Mouse (Mus musculus): ENCODE results near the gene Itga7. TPM values are rescaled to one million over a fixed set of nuclear protein-coding genes. Genes with fewer than 3 reads are reported as not detected.

Gene Itga7
- polyA plus RNA-seq, 1 experiment: 14.5 TPM

DNA sequence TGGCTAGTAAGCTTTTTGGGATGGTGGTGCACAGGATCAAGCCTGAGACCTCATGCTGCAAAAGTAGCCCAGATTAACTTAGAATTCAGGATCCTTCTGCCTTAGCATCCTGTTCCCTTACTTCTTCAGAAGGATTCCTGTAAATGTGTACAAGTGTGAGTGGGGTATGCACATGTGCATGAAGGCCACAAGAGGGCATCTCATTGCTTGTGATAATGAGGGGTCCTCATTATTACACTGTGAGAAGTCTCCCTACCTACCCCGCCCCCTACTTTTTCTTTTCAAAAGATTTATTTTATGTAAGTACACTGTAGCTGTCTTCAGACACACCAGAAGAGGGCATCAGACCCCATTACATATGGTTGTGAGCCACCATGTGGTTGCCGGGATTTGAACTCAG, 18.1 kb upstream of the Itga7 start:
- no peak overlapping the region for H3K27ac ChIP-seq (ENCODE audit: control insufficient read depth, insufficient read depth, low read length)
- WGBS: 97% methylated on average over 2 of the region's 2 CpGs
- H3K27me3 ChIP-seq (ENCODE audit: control insufficient read depth, insufficient read depth, low read length): peaks cover 5% of the 10 kb centered on the region; the same call in 1 of the 2 replicates
- no peak for DNase-seq
- no peaks in the 10 kb centered on the region for H3K36me3 ChIP-seq (ENCODE audit: control insufficient read depth, insufficient read depth, low read length)
- no peak for TF ChIP-seq POLR2A (IDR thresholded peaks at IDR 0.05; ENCODE audit: control insufficient read depth, extremely low read depth, insufficient read depth, low read length, poor library complexity)
- TF ChIP-seq CTCF (IDR thresholded peaks at IDR 0.05; ENCODE audit: borderline replicate concordance, control insufficient read depth, extremely low read depth, insufficient read depth, low read length, poor library complexity): no peak
- H3K4me3 ChIP-seq (ENCODE audit: control insufficient read depth, insufficient read depth, low read length): no peak overlapping the region
- no peaks in the 10 kb centered on the region for H3K4me1 ChIP-seq (replicated peaks; ENCODE audit: control insufficient read depth, insufficient read depth, low read length)

GRCm38 (mm10) chr10:128916665-128917064, 17.0 kb upstream of the Itga7 start:
- TF ChIP-seq CTCF (IDR thresholded peaks at IDR 0.05; ENCODE audit: borderline replicate concordance, control insufficient read depth, extremely low read depth, insufficient read depth, low read length, poor library complexity) (no peak), POLR2A (IDR thresholded peaks at IDR 0.05; ENCODE audit: control insufficient read depth, extremely low read depth, insufficient read depth, low read length, poor library complexity) (no peak)
- no peak overlapping the region for H3K27ac ChIP-seq (ENCODE audit: control insufficient read depth, insufficient read depth, low read length)
- no peaks in the 10 kb centered on the region for H3K36me3 ChIP-seq (ENCODE audit: control insufficient read depth, insufficient read depth, low read length)
- H3K27me3 ChIP-seq (ENCODE audit: control insufficient read depth, insufficient read depth, low read length): no peaks in the 10 kb centered on the region; the same call in 1 of the 2 replicates
- whole genome bisulfite sequencing: 97% methylated on average over 3 of the region's 3 CpGs
- DNase-seq: no peak
- H3K4me1 ChIP-seq (replicated peaks; ENCODE audit: control insufficient read depth, insufficient read depth, low read length): no peaks in the 10 kb centered on the region
- no peak overlapping the region for H3K4me3 ChIP-seq (ENCODE audit: control insufficient read depth, insufficient read depth, low read length)

DNA sequence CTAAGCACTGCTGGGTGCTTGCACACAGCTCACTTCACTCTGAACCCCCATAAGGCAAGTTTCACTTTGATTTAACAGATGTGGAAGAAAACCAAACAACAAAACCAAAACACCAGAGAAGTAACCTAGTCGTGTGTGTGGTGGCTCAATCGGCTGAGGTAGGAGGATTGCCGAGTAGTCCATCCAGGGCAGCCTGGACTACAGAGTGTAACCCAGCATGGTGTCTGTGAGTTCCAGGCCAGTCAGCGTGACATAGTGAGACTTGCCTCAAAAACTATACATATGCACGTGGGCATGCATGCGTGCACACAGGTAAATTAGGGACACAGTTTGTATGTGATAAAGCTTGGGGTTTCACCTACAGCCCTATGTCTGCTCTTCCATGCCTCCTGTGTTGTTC, 16.2 kb upstream of the Itga7 start:
- H3K36me3 ChIP-seq (ENCODE audit: control insufficient read depth, insufficient read depth, low read length): no peaks in the 10 kb centered on the region
- H3K4me3 ChIP-seq (ENCODE audit: control insufficient read depth, insufficient read depth, low read length): no peak overlapping the region
- no peak overlapping the region for H3K27ac ChIP-seq (ENCODE audit: control insufficient read depth, insufficient read depth, low read length)
- no peaks in the 10 kb centered on the region for H3K27me3 ChIP-seq (ENCODE audit: control insufficient read depth, insufficient read depth, low read length)
- H3K4me1 ChIP-seq (replicated peaks; ENCODE audit: control insufficient read depth, insufficient read depth, low read length): peaks cover 5% of the 10 kb centered on the region
- WGBS: 91% methylated on average over 6 of the region's 6 CpGs
- TF ChIP-seq POLR2A (IDR thresholded peaks at IDR 0.05; ENCODE audit: control insufficient read depth, extremely low read depth, insufficient read depth, low read length, poor library complexity) (no peak), CTCF (IDR thresholded peaks at IDR 0.05; ENCODE audit: borderline replicate concordance, control insufficient read depth, extremely low read depth, insufficient read depth, low read length, poor library complexity) (no peak)
- DNase-seq: no peak

- Histone ChIP-seq H3K27me3 (ENCODE audit: control insufficient read depth, insufficient read depth, low read length) (no peaks in the 10 kb centered on the region), H3K27ac (ENCODE audit: control insufficient read depth, insufficient read depth, low read length) (no peak overlapping the region), H3K36me3 (ENCODE audit: control insufficient read depth, insufficient read depth, low read length) (no peaks in the 10 kb centered on the region), H3K4me3 (ENCODE audit: control insufficient read depth, insufficient read depth, low read length) (no peak overlapping the region), H3K4me1 (replicated peaks; ENCODE audit: control insufficient read depth, insufficient read depth, low read length) (peaks cover 9% of the 10 kb centered on the region)
- 81% methylated on average over 7 of the region's 7 CpGs for WGBS
- TF ChIP-seq POLR2A (IDR thresholded peaks at IDR 0.05; ENCODE audit: control insufficient read depth, extremely low read depth, insufficient read depth, low read length, poor library complexity) (no peak), CTCF (IDR thresholded peaks at IDR 0.05; ENCODE audit: borderline replicate concordance, control insufficient read depth, extremely low read depth, insufficient read depth, low read length, poor library complexity) (no peak)
- DNase-seq: no peak
Observed at GRCm38 (mm10) chr10:128918246-128918645, 15.4 kb upstream of the Itga7 start.

- Histone ChIP-seq H3K27me3 (ENCODE audit: control insufficient read depth, insufficient read depth, low read length) (no peaks in the 10 kb centered on the region), H3K36me3 (ENCODE audit: control insufficient read depth, insufficient read depth, low read length) (no peaks in the 10 kb centered on the region), H3K4me3 (ENCODE audit: control insufficient read depth, insufficient read depth, low read length) (no peak overlapping the region), H3K27ac (ENCODE audit: control insufficient read depth, insufficient read depth, low read length) (no peak overlapping the region), H3K4me1 (replicated peaks; ENCODE audit: control insufficient read depth, insufficient read depth, low read length) (peaks cover 15% of the 10 kb centered on the region)
- WGBS: 88% methylated on average over 6 of the region's 6 CpGs
- DNase-seq: no peak
- no peak for TF ChIP-seq POLR2A (IDR thresholded peaks at IDR 0.05; ENCODE audit: control insufficient read depth, extremely low read depth, insufficient read depth, low read length, poor library complexity)
- no peak for TF ChIP-seq CTCF (IDR thresholded peaks at IDR 0.05; ENCODE audit: borderline replicate concordance, control insufficient read depth, extremely low read depth, insufficient read depth, low read length, poor library complexity)
Observed at GRCm38 (mm10) chr10:128919203-128919631, 14.4 kb upstream of the Itga7 start.

- Histone ChIP-seq H3K27ac (ENCODE audit: control insufficient read depth, insufficient read depth, low read length) (no peak overlapping the region), H3K4me3 (ENCODE audit: control insufficient read depth, insufficient read depth, low read length) (no peak overlapping the region), H3K27me3 (ENCODE audit: control insufficient read depth, insufficient read depth, low read length) (no peaks in the 10 kb centered on the region), H3K36me3 (ENCODE audit: control insufficient read depth, insufficient read depth, low read length) (no peaks in the 10 kb centered on the region), H3K4me1 (replicated peaks; ENCODE audit: control insufficient read depth, insufficient read depth, low read length) (peaks cover 15% of the 10 kb centered on the region)
- 95% methylated on average over 7 of the region's 7 CpGs for WGBS
- no peak for TF ChIP-seq CTCF (IDR thresholded peaks at IDR 0.05; ENCODE audit: borderline replicate concordance, control insufficient read depth, extremely low read depth, insufficient read depth, low read length, poor library complexity)
- no peak for TF ChIP-seq POLR2A (IDR thresholded peaks at IDR 0.05; ENCODE audit: control insufficient read depth, extremely low read depth, insufficient read depth, low read length, poor library complexity)
- no peak for DNase-seq
Observed at GRCm38 (mm10) chr10:128919966-128920365, 13.7 kb upstream of the Itga7 start.

DNA sequence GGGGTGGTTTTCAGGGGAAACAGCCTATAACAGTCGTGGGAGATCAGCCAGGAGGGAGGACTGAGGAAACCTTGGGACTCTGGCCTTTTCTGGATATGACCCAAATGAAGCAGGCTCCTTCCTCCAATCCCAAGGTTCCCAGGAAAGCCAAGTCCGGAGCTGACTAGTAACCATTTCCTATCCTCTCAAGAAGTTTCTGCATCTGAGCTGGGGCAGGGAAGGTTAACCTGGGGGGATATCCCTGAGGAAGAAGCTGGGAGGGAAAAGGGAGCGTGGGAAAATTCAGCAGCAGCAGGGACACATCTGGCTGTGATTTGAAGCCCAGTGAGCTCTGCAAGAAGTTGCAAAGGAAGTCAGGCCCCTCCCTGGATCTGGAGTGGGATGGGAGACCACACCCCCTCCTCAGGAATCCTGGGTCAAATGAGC, 12.9 kb upstream of the Itga7 start:
- 85% methylated on average over 3 of the region's 3 CpGs for WGBS
- no peak for DNase-seq
- H3K4me3 ChIP-seq (ENCODE audit: control insufficient read depth, insufficient read depth, low read length): no peak overlapping the region
- no peak overlapping the region for H3K27ac ChIP-seq (ENCODE audit: control insufficient read depth, insufficient read depth, low read length)
- no peaks in the 10 kb centered on the region for H3K36me3 ChIP-seq (ENCODE audit: control insufficient read depth, insufficient read depth, low read length)
- H3K27me3 ChIP-seq (ENCODE audit: control insufficient read depth, insufficient read depth, low read length): no peaks in the 10 kb centered on the region
- no peak for TF ChIP-seq POLR2A (IDR thresholded peaks at IDR 0.05; ENCODE audit: control insufficient read depth, extremely low read depth, insufficient read depth, low read length, poor library complexity)
- peaks cover 15% of the 10 kb centered on the region for H3K4me1 ChIP-seq (replicated peaks; ENCODE audit: control insufficient read depth, insufficient read depth, low read length)
